Mouse (Mus musculus) forebrain, embryonic 11.5 days (tissue): ENCODE results near the gene Taok3. TPM values are rescaled to one million over a fixed set of nuclear protein-coding genes. Genes with fewer than 3 reads are reported as not detected.

Source experiments
- ATAC-seq: fragments of 200-750 bp; cut with Nextera tagmentation; replicated peaks from 2 replicates; pipeline ENCODE4 v1.8.0; 2017; ENCODE audit warnings: moderate TSS enrichment; ENCODE audit not compliant: low FRiP score
- DNase-seq: peaks from one replicate; pipeline ENCODE4 v3.0.0-alpha.2; 2017; ENCODE audit warnings: low spot score
- H3K27ac ChIP-seq: fragments of 300-500 bp; sonication (generic); 2 replicates; pipeline ENCODE4 v1.5.1; 2014; ENCODE audit warnings: low read depth, low read length
- H3K27me3 ChIP-seq: fragments of 300-500 bp; sonication (generic); 2 replicates; pipeline ENCODE4 v1.6.1; 2014; ENCODE audit warnings: mild to moderate bottlenecking, low read length, mixed read lengths; ENCODE audit not compliant: control insufficient read depth, insufficient read depth
- H3K36me3 ChIP-seq: fragments of 300-500 bp; sonication (generic); 2 replicates; pipeline ENCODE4 v1.6.1; 2014; ENCODE audit warnings: mild to moderate bottlenecking, low read length, moderate library complexity, mixed read lengths; ENCODE audit not compliant: control insufficient read depth, insufficient read depth
- H3K4me1 ChIP-seq: fragments of 300-500 bp; sonication (generic); replicated peaks from 2 replicates; pipeline ENCODE4 v1.6.1; 2014; ENCODE audit warnings: low read length, mixed read lengths; ENCODE audit not compliant: control insufficient read depth, insufficient read depth
- H3K4me2 ChIP-seq: fragments of 300-500 bp; sonication (generic); 2 replicates; pipeline ENCODE4 v1.6.1; 2014; ENCODE audit warnings: low read depth, mild to moderate bottlenecking, low read length, moderate library complexity, mixed read lengths; ENCODE audit not compliant: severe bottlenecking
- H3K4me3 ChIP-seq: fragments of 300-500 bp; sonication (generic); 2 replicates; pipeline ENCODE4 v1.5.1; 2014; ENCODE audit warnings: low read depth, low read length
- H3K9ac ChIP-seq: fragments of 300-500 bp; sonication (generic); 2 replicates; pipeline ENCODE4 v1.6.1; 2014; ENCODE audit warnings: low read length
- H3K9me3 ChIP-seq: fragments of 300-500 bp; sonication (generic); 2 replicates; pipeline ENCODE4 v1.6.1; 2016; ENCODE audit warnings: low read length, mixed read lengths; ENCODE audit not compliant: control insufficient read depth
- WGBS: fragments of 180-500 bp; shearing (Covaris S2); extraction: QIAGEN DNeasy Blood & Tissue Kit; methylation state at CpG from one replicate; pipeline ENCODE4 v1.1.7; 2014; 5-methylcytosine and 5-hydroxymethylcytosine counted together
- polyA plus RNA-seq: library from polyadenylated mRNA; unstranded; fragments of >200 nt; fragmentation: Nextera tagmentation; extraction: Ambion mirVana; gene quantifications from 2 replicates; pipeline ENCODE4 v1.2.1, GENCODE M21; 2014

Gene Taok3
- polyA plus RNA-seq, 1 experiment from 2014 or later, result 16.9 TPM

GRCm38 (mm10) chr5:117184832-117185231 is 64.9 kb downstream of the Taok3 start:
- no peaks in the 10 kb centered on the region for H3K4me1 ChIP-seq
- H3K27me3 ChIP-seq, result no peaks in the 10 kb centered on the region
- H3K9ac ChIP-seq, result no peak overlapping the region
- no peak overlapping the region for H3K4me2 ChIP-seq
- no peak for DNase-seq
- ATAC-seq, result no peak
- H3K9me3 ChIP-seq, result peaks cover 3% of the 10 kb centered on the region; the same call in 1 of the 2 replicates
- H3K27ac ChIP-seq, result no peak overlapping the region
- H3K36me3 ChIP-seq, result no peaks in the 10 kb centered on the region
- 86% methylated on average over 6 of the region's 6 CpGs for WGBS
- H3K4me3 ChIP-seq, result no peak overlapping the region

DNA sequence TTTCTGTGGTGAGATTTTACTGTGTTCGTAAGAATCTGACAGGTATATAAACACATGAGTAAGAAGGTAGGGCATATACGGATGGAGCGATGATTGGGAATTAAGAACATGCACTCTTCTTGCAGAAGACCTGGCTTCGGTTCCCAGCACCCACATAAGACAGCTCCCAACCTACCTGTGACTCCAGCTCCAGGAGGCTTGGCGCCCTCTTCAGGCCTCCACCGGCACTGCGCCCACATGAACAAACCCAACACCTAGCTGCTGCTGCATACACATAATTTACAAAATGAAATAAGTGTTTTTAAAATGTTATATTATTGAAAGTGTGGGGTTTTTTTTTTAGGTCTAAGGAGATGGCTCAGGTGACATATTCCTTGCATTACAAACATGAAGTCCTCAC is 65.7 kb downstream of the Taok3 start:
- DNase-seq (no peak), ATAC-seq (no peak)
- Histone ChIP-seq H3K4me2 (no peak overlapping the region), H3K4me3 (no peak overlapping the region), H3K4me1 (no peaks in the 10 kb centered on the region), H3K9me3 (peaks cover 3% of the 10 kb centered on the region; the same call in 1 of the 2 replicates), H3K36me3 (no peaks in the 10 kb centered on the region), H3K9ac (no peak overlapping the region), H3K27me3 (no peaks in the 10 kb centered on the region), H3K27ac (no peak overlapping the region)
- 94% methylated on average over 7 of the region's 7 CpGs for WGBS

- DNase-seq, result no peak
- Histone ChIP-seq H3K4me1 (no peaks in the 10 kb centered on the region), H3K27ac (no peak overlapping the region), H3K4me2 (no peak overlapping the region), H3K9me3 (no peaks in the 10 kb centered on the region), H3K4me3 (no peak overlapping the region), H3K36me3 (no peaks in the 10 kb centered on the region), H3K27me3 (no peaks in the 10 kb centered on the region), H3K9ac (no peak overlapping the region)
- 88% methylated on average over 6 of the region's 6 CpGs for WGBS
- no peak for ATAC-seq
These were observed 72.1 kb downstream of the Taok3 start for GRCm38 (mm10) chr5:117192061-117192460.

- Histone ChIP-seq H3K9me3 (no peaks in the 10 kb centered on the region), H3K27ac (no peak overlapping the region), H3K9ac (no peak overlapping the region), H3K36me3 (no peaks in the 10 kb centered on the region), H3K4me3 (no peak overlapping the region), H3K4me1 (no peaks in the 10 kb centered on the region), H3K4me2 (no peak overlapping the region), H3K27me3 (no peaks in the 10 kb centered on the region)
- no peak for DNase-seq
- no peak for ATAC-seq
- 92% methylated on average over 7 of the region's 7 CpGs for WGBS
These were observed 73.8 kb downstream of the Taok3 start for GRCm38 (mm10) chr5:117193748-117194147.

GRCm38 (mm10) chr5:117194672-117195071 is 74.7 kb downstream of the Taok3 start:
- WGBS, result 90% methylated on average over 5 of the region's 5 CpGs
- H3K9ac ChIP-seq, result no peak overlapping the region
- no peak overlapping the region for H3K4me2 ChIP-seq
- DNase-seq (no peak), ATAC-seq (no peak)
- H3K4me3 ChIP-seq, result no peak overlapping the region
- H3K9me3 ChIP-seq, result no peaks in the 10 kb centered on the region
- no peaks in the 10 kb centered on the region for H3K27me3 ChIP-seq
- H3K4me1 ChIP-seq, result no peaks in the 10 kb centered on the region
- no peak overlapping the region for H3K27ac ChIP-seq
- no peaks in the 10 kb centered on the region for H3K36me3 ChIP-seq

- Histone ChIP-seq H3K9ac (no peak overlapping the region), H3K4me2 (no peak overlapping the region), H3K9me3 (no peaks in the 10 kb centered on the region), H3K36me3 (no peaks in the 10 kb centered on the region), H3K27me3 (no peaks in the 10 kb centered on the region), H3K4me1 (no peaks in the 10 kb centered on the region), H3K4me3 (no peak overlapping the region), H3K27ac (no peak overlapping the region)
- 96% methylated on average over 7 of the region's 7 CpGs for WGBS
- ATAC-seq, result no peak
- DNase-seq, result no peak
These were observed 76.6 kb downstream of the Taok3 start for GRCm38 (mm10) chr5:117196551-117196950.

DNA sequence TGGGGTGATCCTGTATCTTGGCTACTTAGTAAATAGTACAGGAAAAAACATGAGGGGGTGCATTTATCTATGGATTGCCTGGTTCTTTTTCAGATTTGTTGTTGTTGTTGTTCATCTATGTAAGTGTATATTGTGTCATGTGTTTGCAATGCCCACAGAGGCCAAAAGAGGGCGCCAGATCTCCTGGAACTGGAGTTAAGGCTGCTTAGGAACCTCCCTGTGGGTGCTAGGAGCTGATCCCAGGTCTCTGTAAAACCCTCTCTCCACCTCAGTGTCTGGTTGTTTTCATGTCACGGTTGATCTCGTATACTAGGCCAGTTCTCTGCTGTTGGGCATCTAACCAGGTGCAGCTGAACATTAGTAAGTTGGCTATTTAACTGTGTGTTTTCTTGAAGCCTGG is 78.5 kb downstream of the Taok3 start:
- Histone ChIP-seq H3K4me2 (no peak overlapping the region), H3K9me3 (no peaks in the 10 kb centered on the region), H3K27ac (no peak overlapping the region), H3K4me3 (no peak overlapping the region), H3K27me3 (no peaks in the 10 kb centered on the region), H3K4me1 (no peaks in the 10 kb centered on the region), H3K9ac (no peak overlapping the region), H3K36me3 (no peaks in the 10 kb centered on the region)
- ATAC-seq (no peak), DNase-seq (no peak)
- WGBS, result 74% methylated on average over 3 of the region's 3 CpGs

DNA sequence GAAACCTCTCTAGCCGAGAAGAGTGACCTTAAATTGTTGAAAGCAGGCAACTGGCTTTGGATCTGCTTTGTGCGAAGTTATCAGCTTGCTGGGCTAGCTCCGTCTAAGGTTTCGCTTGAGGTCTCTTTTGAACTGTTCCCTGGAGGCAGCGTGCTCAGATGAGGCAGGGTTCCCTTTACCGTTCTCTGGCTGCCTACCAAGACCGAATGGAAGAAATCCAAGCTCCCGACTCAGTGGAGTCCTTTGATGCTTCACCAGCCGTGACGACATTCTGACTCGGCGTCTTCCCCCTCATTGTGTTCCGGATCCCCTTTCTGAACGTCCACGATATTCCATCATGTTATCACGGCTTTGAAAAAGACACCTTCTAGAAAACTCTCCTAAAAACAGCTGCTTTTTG is 87.4 kb downstream of the Taok3 start:
- H3K27me3 ChIP-seq, result no peaks in the 10 kb centered on the region
- WGBS, result 87% methylated on average over 16 of the region's 16 CpGs
- 0 out of 2 replicates have a peak, but pooled peaks cover 2% of the 10 kb centered on the region for H3K9me3 ChIP-seq
- H3K4me2 ChIP-seq, result no peak overlapping the region
- no peak overlapping the region for H3K4me3 ChIP-seq
- no peak overlapping the region for H3K9ac ChIP-seq
- no peak overlapping the region for H3K27ac ChIP-seq
- DNase-seq, result no peak
- H3K4me1 ChIP-seq, result no peaks in the 10 kb centered on the region
- no peak for ATAC-seq
- no peaks in the 10 kb centered on the region for H3K36me3 ChIP-seq

- H3K27ac ChIP-seq, result no peak overlapping the region
- no peak overlapping the region for H3K4me3 ChIP-seq
- DNase-seq (no peak), ATAC-seq (no peak)
- no peaks in the 10 kb centered on the region for H3K4me1 ChIP-seq
- H3K9me3 ChIP-seq, result 0 out of 2 replicates have a peak, but pooled peaks cover under 1% of the 10 kb centered on the region
- H3K9ac ChIP-seq, result no peak overlapping the region
- 79% methylated on average over 4 of the region's 4 CpGs for WGBS
- H3K27me3 ChIP-seq, result no peaks in the 10 kb centered on the region
- no peaks in the 10 kb centered on the region for H3K36me3 ChIP-seq
- no peak overlapping the region for H3K4me2 ChIP-seq
These were observed 94.1 kb downstream of the Taok3 start for GRCm38 (mm10) chr5:117214016-117214415.
